Mouse (Mus musculus): ENCODE measurements around the gene Golph3. TPM values are rescaled to one million over a fixed set of nuclear protein-coding genes. Genes with fewer than 3 reads are reported as not detected.

The Golph3 gene
- polyA plus RNA-seq, 1 experiment: 208 TPM

- no peak for TF ChIP-seq POLR2A (IDR thresholded peaks at IDR 0.05; ENCODE audit: insufficient read depth, low read depth, low read length)
- TF ChIP-seq CTCF (IDR thresholded peaks at IDR 0.05; ENCODE audit: insufficient read depth, low read depth, low read length): no peak
- H3K4me3 ChIP-seq (ENCODE audit: insufficient read depth, low read depth, low read length): no peak overlapping the region
- WGBS: 50% methylated on average over 1 of the region's 1 CpGs
- no peaks in the 10 kb centered on the region for H3K4me1 ChIP-seq (ENCODE audit: control insufficient read depth, insufficient read depth, low read length)
- H3K27ac ChIP-seq (ENCODE audit: insufficient read depth, low read depth, low read length): no peak overlapping the region
Observed at GRCm38 (mm10) chr15:12313255-12313654, 8.0 kb upstream of the Golph3 start.

GRCm38 (mm10) chr15:12314584-12314983, 6.7 kb upstream of the Golph3 start:
- no peak overlapping the region for H3K4me3 ChIP-seq (ENCODE audit: insufficient read depth, low read depth, low read length)
- TF ChIP-seq POLR2A (IDR thresholded peaks at IDR 0.05; ENCODE audit: insufficient read depth, low read depth, low read length): no peak
- TF ChIP-seq CTCF (IDR thresholded peaks at IDR 0.05; ENCODE audit: insufficient read depth, low read depth, low read length): no peak
- no peaks in the 10 kb centered on the region for H3K4me1 ChIP-seq (ENCODE audit: control insufficient read depth, insufficient read depth, low read length)
- H3K27ac ChIP-seq (ENCODE audit: insufficient read depth, low read depth, low read length): no peak overlapping the region
- 92% methylated on average over 5 of the region's 5 CpGs for WGBS

GRCm38 (mm10) chr15:12315996-12316395, 5.3 kb upstream of the Golph3 start:
- WGBS: 63% methylated on average over 2 of the region's 2 CpGs
- Histone ChIP-seq H3K4me1 (ENCODE audit: control insufficient read depth, insufficient read depth, low read length) (no peaks in the 10 kb centered on the region), H3K27ac (ENCODE audit: insufficient read depth, low read depth, low read length) (no peak overlapping the region), H3K4me3 (ENCODE audit: insufficient read depth, low read depth, low read length) (no peak overlapping the region)
- TF ChIP-seq POLR2A (IDR thresholded peaks at IDR 0.05; ENCODE audit: insufficient read depth, low read depth, low read length): no peak
- TF ChIP-seq CTCF (IDR thresholded peaks at IDR 0.05; ENCODE audit: insufficient read depth, low read depth, low read length): no peak

- no peak overlapping the region for H3K27ac ChIP-seq (ENCODE audit: insufficient read depth, low read depth, low read length)
- no peak overlapping the region for H3K4me3 ChIP-seq (ENCODE audit: insufficient read depth, low read depth, low read length)
- no peak for TF ChIP-seq CTCF (IDR thresholded peaks at IDR 0.05; ENCODE audit: insufficient read depth, low read depth, low read length)
- TF ChIP-seq POLR2A (IDR thresholded peaks at IDR 0.05; ENCODE audit: insufficient read depth, low read depth, low read length): no peak
- no peaks in the 10 kb centered on the region for H3K4me1 ChIP-seq (ENCODE audit: control insufficient read depth, insufficient read depth, low read length)
- WGBS: 88% methylated on average over 5 of the region's 5 CpGs
Observed at GRCm38 (mm10) chr15:12317290-12317689, 4.0 kb upstream of the Golph3 start.

GRCm38 (mm10) chr15:12318451-12318850, 2.8 kb upstream of the Golph3 start:
- no peak for TF ChIP-seq CTCF (IDR thresholded peaks at IDR 0.05; ENCODE audit: insufficient read depth, low read depth, low read length)
- no peak for TF ChIP-seq POLR2A (IDR thresholded peaks at IDR 0.05; ENCODE audit: insufficient read depth, low read depth, low read length)
- H3K4me1 ChIP-seq (ENCODE audit: control insufficient read depth, insufficient read depth, low read length): no peaks in the 10 kb centered on the region

GRCm38 (mm10) chr15:12319889-12320288, 1.4 kb upstream of the Golph3 start:
- no peak overlapping the region for H3K27ac ChIP-seq (ENCODE audit: insufficient read depth, low read depth, low read length)
- peaks cover 3% of the 10 kb centered on the region; the same call in 1 of the 2 replicates for H3K4me1 ChIP-seq (ENCODE audit: control insufficient read depth, insufficient read depth, low read length)
- WGBS: 58% methylated on average over 5 of the region's 5 CpGs
- TF ChIP-seq POLR2A (IDR thresholded peaks at IDR 0.05; ENCODE audit: insufficient read depth, low read depth, low read length) (no peak), CTCF (IDR thresholded peaks at IDR 0.05; ENCODE audit: insufficient read depth, low read depth, low read length) (no peak)
- H3K4me3 ChIP-seq (ENCODE audit: insufficient read depth, low read depth, low read length): no peak overlapping the region

More at GRCm38 (mm10) chr15:12318451-12318850, 2.8 kb upstream of the Golph3 start:
- Histone ChIP-seq H3K27ac (ENCODE audit: insufficient read depth, low read depth, low read length) (no peak overlapping the region), H3K4me3 (ENCODE audit: insufficient read depth, low read depth, low read length) (no peak overlapping the region)
- 83% methylated on average over 8 of the region's 8 CpGs for WGBS

GRCm38 (mm10) chr15:12320441-12321090, 684 bp upstream of the Golph3 start:
- H3K4me3 ChIP-seq (ENCODE audit: insufficient read depth, low read depth, low read length): peak overlapping the region; percentile 92
- 0 out of 2 replicates have a peak overlapping the region, but pooled peaks have one; percentile 35 for H3K27ac ChIP-seq (ENCODE audit: insufficient read depth, low read depth, low read length)
- TF ChIP-seq CTCF (IDR thresholded peaks at IDR 0.05; ENCODE audit: insufficient read depth, low read depth, low read length) (no peak), POLR2A (IDR thresholded peaks at IDR 0.05; ENCODE audit: insufficient read depth, low read depth, low read length) (no peak)
- WGBS: 1% methylated on average over 22 of the region's 22 CpGs
- peaks cover 3% of the 10 kb centered on the region; the same call in 1 of the 2 replicates for H3K4me1 ChIP-seq (ENCODE audit: control insufficient read depth, insufficient read depth, low read length)

GRCm38 (mm10) chr15:12321788-12322621, 755 bp downstream of the Golph3 start, which contains the start of gene 1810049J17Rik:
TSS of gene 1810049J17Rik (minus strand) at chr15:12321899.
- TF ChIP-seq CTCF (IDR thresholded peaks at IDR 0.05; ENCODE audit: insufficient read depth, low read depth, low read length) (no peak), POLR2A (IDR thresholded peaks at IDR 0.05; ENCODE audit: insufficient read depth, low read depth, low read length) (no peak)
- H3K4me1 ChIP-seq (ENCODE audit: control insufficient read depth, insufficient read depth, low read length): peaks cover 5% of the 10 kb centered on the region; the same call in 1 of the 2 replicates
- H3K27ac ChIP-seq (ENCODE audit: insufficient read depth, low read depth, low read length): peak within 1 kb of the TSS; percentile 75
- under 1% methylated on average over 70 of the region's 70 CpGs for WGBS
- H3K4me3 ChIP-seq (ENCODE audit: insufficient read depth, low read depth, low read length): peak within 1 kb of the TSS; percentile 92

Data from olfactory bulb, adult 2 months (tissue).